Mouse (Mus musculus): ENCODE results near the gene Abraxas2. TPM values are rescaled to one million over a fixed set of nuclear protein-coding genes. Genes with fewer than 3 reads are reported as not detected.

The Abraxas2 gene
- polyA plus RNA-seq, 1 experiment from 2014 or later, result 25.7 TPM

DNA sequence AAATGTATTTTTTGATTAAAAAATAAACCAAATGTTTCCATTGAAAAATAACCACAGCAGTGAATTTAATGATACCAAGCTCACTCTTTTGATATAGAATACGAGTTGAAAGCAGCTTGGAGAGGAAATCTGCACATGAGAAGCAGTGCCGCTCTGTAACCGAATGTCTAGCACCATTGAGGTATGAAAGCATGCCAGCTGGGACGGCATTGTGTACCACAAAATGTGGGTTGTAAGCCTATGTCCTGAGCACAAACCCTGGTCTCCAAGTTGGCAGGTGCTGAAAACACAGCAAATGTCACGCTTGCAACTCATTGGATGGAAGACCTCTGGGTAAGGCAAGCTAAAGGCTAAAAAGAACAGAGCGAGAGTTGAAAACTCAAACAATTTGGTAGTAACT lies 42.0 kb upstream of the Abraxas2 start:
- Histone ChIP-seq H3K27ac (replicated peaks) (no peak overlapping the region), H3K4me2 (no peak overlapping the region), H3K4me3 (no peak overlapping the region), H3K9me3 (no peaks in the 10 kb centered on the region), H3K9ac (no peak overlapping the region), H3K4me1 (peaks cover 12% of the 10 kb centered on the region), H3K27me3 (replicated peaks) (no peaks in the 10 kb centered on the region), H3K36me3 (peaks cover 15% of the 10 kb centered on the region; the same call in 1 of the 2 replicates)
- no peak for ATAC-seq (ENCODE audit: extremely low read depth, insufficient number of reproducible peaks, low FRiP score, low TSS enrichment)
- WGBS, result 88% methylated on average over 6 of the region's 6 CpGs

DNA sequence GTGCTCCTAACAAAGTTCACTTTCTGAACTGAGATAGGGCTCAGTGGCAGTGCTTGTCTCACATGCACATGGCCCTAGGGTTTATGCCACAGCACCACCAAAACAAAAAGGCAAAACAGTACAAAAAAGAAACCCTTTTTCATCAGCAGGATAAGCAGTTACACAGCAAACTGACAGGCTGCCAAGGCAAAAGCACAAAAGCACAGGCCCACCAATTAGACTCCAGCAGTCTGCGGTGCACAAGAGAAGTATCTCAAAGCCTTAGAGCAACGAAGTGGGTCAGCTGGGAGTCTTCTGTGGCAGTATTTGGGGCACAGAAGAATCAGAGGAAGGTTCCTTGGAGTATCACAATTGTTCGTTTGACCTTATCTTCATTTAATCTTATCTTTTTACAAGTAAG lies 38.3 kb upstream of the Abraxas2 start:
- Histone ChIP-seq H3K9me3 (no peaks in the 10 kb centered on the region), H3K4me2 (no peak overlapping the region), H3K9ac (no peak overlapping the region), H3K4me1 (no peaks in the 10 kb centered on the region), H3K27me3 (replicated peaks) (no peaks in the 10 kb centered on the region), H3K27ac (replicated peaks) (no peak overlapping the region), H3K4me3 (no peak overlapping the region), H3K36me3 (peaks cover 30% of the 10 kb centered on the region)
- ATAC-seq (ENCODE audit: extremely low read depth, insufficient number of reproducible peaks, low FRiP score, low TSS enrichment), result no peak
- WGBS, result 65% methylated on average over 3 of the region's 3 CpGs

DNA sequence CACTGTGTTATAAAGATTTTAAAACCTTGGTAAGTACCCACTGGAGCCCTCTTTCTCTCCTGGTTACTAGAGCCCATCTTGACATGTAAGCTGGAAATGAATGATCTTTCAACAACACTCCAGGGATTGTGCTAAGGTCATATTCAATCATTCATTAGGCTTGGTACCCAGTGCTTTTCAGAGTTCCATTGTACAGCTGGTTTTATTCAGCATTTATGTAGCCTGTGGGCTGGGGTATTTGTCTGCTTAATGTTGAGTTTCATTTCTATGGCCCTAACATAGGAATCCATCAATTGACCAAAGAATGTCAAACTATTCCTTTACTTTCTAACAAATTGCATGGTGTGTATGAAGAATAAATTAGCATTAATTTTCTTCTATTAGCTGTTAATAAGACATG lies 35.2 kb upstream of the Abraxas2 start:
- Histone ChIP-seq H3K4me2 (no peak overlapping the region), H3K27me3 (replicated peaks) (no peaks in the 10 kb centered on the region), H3K36me3 (peaks cover 52% of the 10 kb centered on the region), H3K27ac (replicated peaks) (no peak overlapping the region), H3K4me3 (no peak overlapping the region), H3K9me3 (no peaks in the 10 kb centered on the region), H3K9ac (no peak overlapping the region), H3K4me1 (no peaks in the 10 kb centered on the region)
- no peak for ATAC-seq (ENCODE audit: extremely low read depth, insufficient number of reproducible peaks, low FRiP score, low TSS enrichment)

DNA sequence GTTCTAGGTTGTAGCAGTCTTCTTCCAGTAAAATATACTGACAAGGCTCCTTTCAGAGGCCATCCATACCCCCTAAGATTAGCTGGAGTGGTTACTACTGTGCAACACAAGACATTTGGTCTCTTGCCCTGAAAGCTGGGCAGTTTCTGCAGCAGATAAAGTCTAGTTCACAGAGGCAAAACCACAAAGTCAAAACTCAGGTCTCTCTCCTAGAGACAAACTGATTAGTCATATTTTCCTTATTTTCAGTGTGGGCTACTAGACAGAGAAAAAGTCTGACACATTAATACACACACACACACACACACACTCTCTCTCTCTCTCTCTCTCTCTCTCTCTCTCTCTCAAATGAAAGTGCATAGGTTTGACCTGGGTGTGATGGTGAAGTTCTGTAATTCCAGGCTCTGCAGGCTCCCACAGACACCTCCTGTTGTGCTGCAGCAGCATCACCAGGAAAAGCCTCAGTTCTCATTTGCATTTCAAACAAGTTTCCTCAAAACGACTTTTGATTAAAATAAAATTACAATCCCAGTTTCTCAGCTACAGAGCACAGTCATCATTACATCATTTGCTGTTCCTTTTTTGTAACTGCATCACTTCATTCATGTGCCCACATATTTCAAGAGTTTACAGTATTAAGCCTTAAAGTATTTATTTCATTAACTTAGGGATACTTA lies 34.5 kb upstream of the Abraxas2 start:
- Histone ChIP-seq H3K4me3 (no peak overlapping the region), H3K27ac (replicated peaks) (no peak overlapping the region)
- 12% methylated on average over 1 of the region's 1 CpGs for WGBS

DNA sequence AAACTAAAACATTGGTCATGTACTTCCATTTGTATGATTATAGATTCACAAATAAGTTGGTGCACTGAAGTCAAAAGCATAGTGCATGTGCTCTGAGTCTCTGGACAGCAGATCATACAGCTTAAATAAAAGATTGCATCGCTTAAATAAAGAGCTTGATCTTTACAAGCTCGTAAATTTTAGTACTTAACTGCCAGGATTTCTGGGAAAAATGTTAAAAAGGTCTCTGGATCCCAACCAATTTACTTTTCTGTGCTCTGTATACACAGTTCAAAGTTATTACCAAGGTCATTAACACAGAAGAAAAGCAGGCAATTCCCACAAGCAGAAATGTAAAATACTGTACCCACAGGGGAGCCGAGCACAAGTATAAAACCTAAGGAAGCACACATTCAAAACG lies 28.1 kb upstream of the Abraxas2 start:
- Histone ChIP-seq H3K27me3 (replicated peaks) (no peaks in the 10 kb centered on the region), H3K36me3 (peaks cover 62% of the 10 kb centered on the region), H3K9ac (no peak overlapping the region), H3K27ac (replicated peaks) (no peak overlapping the region), H3K4me2 (no peak overlapping the region), H3K9me3 (no peaks in the 10 kb centered on the region), H3K4me3 (no peak overlapping the region), H3K4me1 (no peaks in the 10 kb centered on the region)
- no peak for ATAC-seq (ENCODE audit: extremely low read depth, insufficient number of reproducible peaks, low FRiP score, low TSS enrichment)
- 90% methylated on average over 4 of the region's 4 CpGs for WGBS

More for the DNA sequence above, 34.5 kb upstream of the Abraxas2 start:
- no peak overlapping the region for H3K9ac ChIP-seq
- no peaks in the 10 kb centered on the region for H3K27me3 ChIP-seq (replicated peaks)
- peaks cover 52% of the 10 kb centered on the region for H3K36me3 ChIP-seq
- no peak for ATAC-seq (ENCODE audit: extremely low read depth, insufficient number of reproducible peaks, low FRiP score, low TSS enrichment)
- H3K4me2 ChIP-seq, result no peak overlapping the region
- no peaks in the 10 kb centered on the region for H3K4me1 ChIP-seq
- no peaks in the 10 kb centered on the region for H3K9me3 ChIP-seq

DNA sequence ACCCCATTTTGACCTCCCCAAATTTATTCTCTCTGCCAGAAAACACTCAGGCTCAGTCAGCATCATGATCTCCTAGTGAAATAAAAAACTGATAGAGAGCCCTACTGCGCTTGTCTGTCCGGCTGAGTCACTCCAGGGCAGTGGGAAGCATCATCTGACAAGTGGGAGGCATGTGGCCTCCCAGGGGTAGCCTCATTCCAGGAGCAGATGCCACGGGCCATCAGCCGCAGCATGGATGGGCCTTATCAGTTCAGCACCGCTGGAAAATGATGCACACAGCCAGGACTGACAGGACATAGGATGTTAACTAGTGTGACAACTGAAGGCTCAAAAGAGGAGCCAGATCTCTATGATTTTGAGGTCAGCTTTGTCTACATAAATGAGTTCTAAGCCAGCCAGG lies 17.7 kb upstream of the Abraxas2 start:
- Histone ChIP-seq H3K27ac (replicated peaks) (no peak overlapping the region), H3K4me2 (no peak overlapping the region), H3K9ac (0 out of 2 replicates have a peak overlapping the region, but pooled peaks have one; percentile 28), H3K9me3 (no peaks in the 10 kb centered on the region), H3K4me1 (peaks cover 4% of the 10 kb centered on the region), H3K36me3 (peaks cover 50% of the 10 kb centered on the region), H3K27me3 (replicated peaks) (no peaks in the 10 kb centered on the region), H3K4me3 (no peak overlapping the region)
- ATAC-seq (ENCODE audit: extremely low read depth, insufficient number of reproducible peaks, low FRiP score, low TSS enrichment), result no peak
- WGBS, result 20% methylated on average over 5 of the region's 5 CpGs

DNA sequence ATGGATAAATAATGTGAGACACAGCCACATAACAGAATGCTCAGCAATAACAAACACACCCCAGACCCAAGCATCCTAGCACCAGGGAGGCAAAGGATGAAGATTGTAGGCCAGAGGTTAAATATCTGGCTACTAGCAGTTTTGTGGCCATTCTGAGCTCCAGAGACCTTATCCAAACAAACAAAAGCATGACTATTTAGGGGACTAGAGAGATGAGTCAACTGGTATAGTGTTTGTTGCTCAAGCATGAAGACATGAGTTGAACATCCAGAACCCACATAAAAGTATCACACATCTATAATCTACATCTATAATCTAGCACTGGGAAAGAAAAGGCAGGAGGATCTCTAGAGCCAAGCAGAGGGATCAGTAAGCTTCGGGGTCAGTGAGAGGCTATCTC lies 16.6 kb upstream of the Abraxas2 start:
- 81% methylated on average over 1 of the region's 1 CpGs for WGBS
- Histone ChIP-seq H3K4me2 (no peak overlapping the region), H3K4me1 (peaks cover 4% of the 10 kb centered on the region), H3K9me3 (no peaks in the 10 kb centered on the region), H3K9ac (no peak overlapping the region), H3K4me3 (no peak overlapping the region), H3K36me3 (peaks cover 54% of the 10 kb centered on the region), H3K27me3 (replicated peaks) (no peaks in the 10 kb centered on the region), H3K27ac (replicated peaks) (no peak overlapping the region)
- no peak for ATAC-seq (ENCODE audit: extremely low read depth, insufficient number of reproducible peaks, low FRiP score, low TSS enrichment)

DNA sequence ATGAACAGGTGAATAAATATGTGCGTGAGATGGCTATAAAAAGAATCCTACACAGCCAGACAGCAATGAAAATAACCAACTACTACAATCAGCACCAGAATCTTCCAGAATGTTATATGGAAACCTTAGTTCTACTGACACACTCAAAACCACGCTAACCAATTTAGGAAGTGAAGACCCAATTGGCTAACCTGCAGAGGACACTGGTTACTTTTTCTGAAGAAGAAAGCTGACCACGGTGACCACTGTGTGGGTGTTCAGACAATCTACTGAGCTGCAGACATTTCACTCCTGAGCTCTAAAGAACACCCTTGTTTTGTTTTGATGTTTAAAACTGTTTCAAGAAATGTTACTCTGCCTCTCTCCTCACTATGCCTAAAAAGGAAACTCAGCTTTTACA lies 15.9 kb upstream of the Abraxas2 start:
- Histone ChIP-seq H3K9ac (no peak overlapping the region), H3K9me3 (no peaks in the 10 kb centered on the region), H3K4me1 (peaks cover 4% of the 10 kb centered on the region), H3K27ac (replicated peaks) (no peak overlapping the region), H3K4me2 (no peak overlapping the region), H3K36me3 (peaks cover 61% of the 10 kb centered on the region), H3K4me3 (no peak overlapping the region), H3K27me3 (replicated peaks) (no peaks in the 10 kb centered on the region)
- ATAC-seq (ENCODE audit: extremely low read depth, insufficient number of reproducible peaks, low FRiP score, low TSS enrichment), result no peak
- WGBS, result 88% methylated on average over 3 of the region's 3 CpGs

DNA sequence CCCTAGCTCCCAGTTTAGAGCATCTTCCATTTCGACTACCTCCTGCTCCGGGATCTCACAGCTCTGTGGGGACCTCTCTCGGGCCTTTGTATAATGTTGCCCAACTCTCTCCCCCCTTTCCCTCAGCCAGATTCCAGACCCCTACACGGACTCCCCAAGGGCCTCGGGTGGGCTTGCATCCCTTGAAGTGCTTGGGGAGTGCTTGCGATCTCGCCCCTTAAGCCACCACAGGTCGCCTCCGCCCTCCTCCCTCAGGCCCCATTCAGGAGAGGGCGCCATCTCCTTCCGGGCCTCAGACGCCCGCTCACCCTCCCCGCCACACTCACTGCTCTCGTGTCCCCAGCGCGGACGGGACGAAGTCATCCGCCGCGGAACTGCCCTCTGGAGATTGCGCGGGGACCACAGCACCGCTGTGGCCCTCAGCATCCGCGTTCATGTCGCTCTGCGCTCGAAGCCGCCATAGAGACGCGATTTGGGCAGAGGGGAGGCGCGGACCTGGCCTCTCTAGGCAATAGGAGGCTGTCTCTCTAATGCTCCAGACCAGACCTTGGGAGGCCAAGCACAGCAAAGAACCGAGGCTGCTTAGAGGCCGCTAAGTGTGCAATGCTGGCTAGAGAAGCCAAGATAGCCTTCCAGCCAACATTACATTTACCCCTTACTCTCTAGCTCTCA lies 6.7 kb upstream of the Abraxas2 start, which contains the start of gene Eef1akmt2:
Gene Eef1akmt2 (minus strand): TSS at position 501 of the 672 bp plus-strand sequence.
- 0% methylated on average over 36 of the region's 37 CpGs for WGBS
- peak; percentile 80 for ATAC-seq (ENCODE audit: extremely low read depth, insufficient number of reproducible peaks, low FRiP score, low TSS enrichment)
- H3K4me1 ChIP-seq, result peaks cover 15% of the 10 kb centered on the region
- H3K4me3 ChIP-seq, result peak within 1 kb of the TSS; percentile 85
- H3K27ac ChIP-seq (replicated peaks), result peak within 1 kb of the TSS; percentile 97
- H3K27me3 ChIP-seq (replicated peaks), result no peaks in the 10 kb centered on the region
- no peaks in the 10 kb centered on the region for H3K9me3 ChIP-seq
- H3K9ac ChIP-seq, result peak within 1 kb of the TSS; percentile 95
- H3K36me3 ChIP-seq, result peaks cover 34% of the 10 kb centered on the region
- peak within 1 kb of the TSS; percentile 69 for H3K4me2 ChIP-seq

DNA sequence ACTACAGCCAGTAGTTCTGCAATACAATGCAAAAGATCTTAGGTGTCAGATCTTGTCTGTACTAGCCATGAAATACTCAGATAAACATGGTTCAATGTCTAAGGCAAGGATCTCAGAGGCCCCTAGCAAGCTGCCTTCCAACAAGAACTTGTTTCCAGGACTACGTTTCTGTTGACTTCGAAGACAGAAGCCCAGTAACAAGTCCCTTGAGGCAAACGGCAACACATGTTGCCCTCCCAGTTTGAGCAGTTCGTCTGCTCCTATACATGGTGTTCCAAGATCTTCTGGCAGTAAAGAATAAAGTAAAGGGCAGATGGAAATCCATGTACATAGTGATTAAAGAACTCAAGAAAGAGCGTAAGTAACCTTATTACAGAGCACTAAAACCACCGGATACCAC lies 5.7 kb upstream of the Abraxas2 start:
- no peak overlapping the region for H3K27ac ChIP-seq (replicated peaks)
- 83% methylated on average over 6 of the region's 6 CpGs for WGBS
- no peak for ATAC-seq (ENCODE audit: extremely low read depth, insufficient number of reproducible peaks, low FRiP score, low TSS enrichment)
- no peaks in the 10 kb centered on the region for H3K27me3 ChIP-seq (replicated peaks)
- H3K4me2 ChIP-seq, result no peak overlapping the region
- H3K36me3 ChIP-seq, result peaks cover 23% of the 10 kb centered on the region
- H3K4me3 ChIP-seq, result no peak overlapping the region
- H3K9me3 ChIP-seq, result no peaks in the 10 kb centered on the region
- no peak overlapping the region for H3K9ac ChIP-seq
- H3K4me1 ChIP-seq, result peaks cover 15% of the 10 kb centered on the region

DNA sequence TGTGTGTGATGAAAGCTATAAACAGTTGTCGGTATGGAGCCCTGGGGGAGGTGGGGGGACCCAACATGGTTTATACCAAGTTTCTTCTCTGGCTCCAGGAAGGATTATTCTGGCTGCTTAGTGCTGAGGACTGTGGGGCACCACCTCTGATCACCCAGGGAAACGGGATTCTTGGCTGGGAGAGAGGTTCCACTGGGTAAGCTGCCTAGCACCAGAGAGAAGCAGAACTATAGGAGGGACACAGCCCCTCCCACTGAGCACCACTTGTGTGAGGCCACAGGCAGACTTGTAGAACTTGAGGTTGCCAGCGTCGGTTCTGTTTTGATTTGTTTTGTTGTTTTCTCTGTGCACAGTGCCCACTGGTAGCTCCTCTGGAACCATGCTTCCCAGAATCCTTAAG lies 5.1 kb upstream of the Abraxas2 start:
- no peak overlapping the region for H3K4me2 ChIP-seq
- ATAC-seq (ENCODE audit: extremely low read depth, insufficient number of reproducible peaks, low FRiP score, low TSS enrichment), result no peak
- no peak overlapping the region for H3K9ac ChIP-seq
- no peaks in the 10 kb centered on the region for H3K9me3 ChIP-seq
- peaks cover 20% of the 10 kb centered on the region for H3K4me1 ChIP-seq
- H3K27me3 ChIP-seq (replicated peaks), result no peaks in the 10 kb centered on the region
- peaks cover 17% of the 10 kb centered on the region for H3K36me3 ChIP-seq
- no peak overlapping the region for H3K27ac ChIP-seq (replicated peaks)
- 58% methylated on average over 4 of the region's 4 CpGs for WGBS
- H3K4me3 ChIP-seq, result no peak overlapping the region

DNA sequence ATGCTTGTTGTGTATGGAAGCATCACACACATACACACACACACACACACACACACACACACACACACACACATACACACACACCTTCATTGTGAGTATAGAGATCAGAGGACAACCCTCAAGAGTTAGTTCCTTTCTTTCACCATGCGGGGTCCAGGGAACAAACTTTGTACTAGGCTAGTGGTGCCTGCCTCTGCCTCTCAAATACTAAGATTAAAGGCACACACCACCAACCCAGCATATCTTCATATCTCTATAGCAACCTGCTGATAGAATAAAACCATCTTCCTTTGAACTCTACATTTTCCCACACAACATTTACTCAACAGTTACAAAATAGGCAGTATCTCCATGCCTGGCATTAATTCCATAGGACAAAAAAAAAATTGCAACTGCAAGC lies 2.9 kb upstream of the Abraxas2 start:
- ATAC-seq (ENCODE audit: extremely low read depth, insufficient number of reproducible peaks, low FRiP score, low TSS enrichment), result no peak
- Histone ChIP-seq H3K9me3 (no peaks in the 10 kb centered on the region), H3K4me1 (peaks cover 30% of the 10 kb centered on the region), H3K36me3 (no peaks in the 10 kb centered on the region), H3K27me3 (replicated peaks) (no peaks in the 10 kb centered on the region), H3K4me3 (no peak overlapping the region), H3K9ac (no peak overlapping the region), H3K27ac (replicated peaks) (no peak overlapping the region), H3K4me2 (no peak overlapping the region)
- 74% methylated on average over 1 of the region's 1 CpGs for WGBS

Measured in heart, embryonic 13.5 days (tissue).